Mouse (Mus musculus) kidney, postnatal 0 days (tissue): Measurements from ENCODE around the gene Gpx1. TPM values are rescaled to one million over a fixed set of nuclear protein-coding genes. Genes with fewer than 3 reads are reported as not detected.

Experiments
- ATAC-seq: fragments of 200-750 bp; cut with Nextera tagmentation; replicated peaks from 2 replicates; pipeline ENCODE4 v1.8.0; 2017; ENCODE audit warnings: low read depth, moderate number of reproducible peaks, moderate TSS enrichment, moderate library complexity; ENCODE audit not compliant: low FRiP score
- DNase-seq: peaks from one replicate; pipeline ENCODE4 v3.0.0-alpha.2; 2016; ENCODE audit warnings: low spot score
- H3K27ac ChIP-seq: fragments of 300-500 bp; sonication (generic); 2 replicates; pipeline ENCODE4 v1.5.1; 2014; ENCODE audit warnings: mild to moderate bottlenecking
- H3K27me3 ChIP-seq: fragments of 300-500 bp; sonication (generic); 2 replicates; pipeline ENCODE4 v1.6.1; 2014; ENCODE audit warnings: low read length, mixed read lengths; ENCODE audit not compliant: insufficient read depth
- H3K36me3 ChIP-seq: fragments of 300-500 bp; sonication (generic); 2 replicates; pipeline ENCODE4 v1.6.1; 2014; ENCODE audit warnings: low read length, mixed read lengths; ENCODE audit not compliant: insufficient read depth
- H3K4me1 ChIP-seq: fragments of 300-500 bp; sonication (generic); replicated peaks from 2 replicates; pipeline ENCODE4 v1.6.1; 2014; ENCODE audit warnings: antibody characterized with exemption, low read length, mixed read lengths; ENCODE audit not compliant: insufficient read depth
- H3K4me2 ChIP-seq: fragments of 300-500 bp; sonication (generic); 2 replicates; pipeline ENCODE4 v1.6.1; 2014; ENCODE audit warnings: mild to moderate bottlenecking, low read length, moderate library complexity, mixed read lengths
- H3K4me3 ChIP-seq: fragments of 300-500 bp; sonication (generic); replicated peaks from 2 replicates; pipeline ENCODE4 v1.5.1; 2014; ENCODE audit warnings: low read depth, low read length
- H3K9ac ChIP-seq: fragments of 300-500 bp; sonication (generic); 2 replicates; pipeline ENCODE4 v1.6.1; 2014; ENCODE audit warnings: low read depth, low read length
- H3K9me3 ChIP-seq: fragments of 300-500 bp; sonication (generic); replicated peaks from 2 replicates; pipeline ENCODE4 v1.6.1; 2016; ENCODE audit warnings: low read length, inconsistent platforms, mixed read lengths
- CTCF ChIP-seq: IDR thresholded peaks from 2 replicates; pipeline ENCODE4 v1.5.1; 2016; ENCODE audit warnings: antibody characterized with exemption, low read depth, mild to moderate bottlenecking, moderate library complexity
- WGBS: fragments of 180-500 bp; shearing (Covaris S2); extraction: QIAGEN DNeasy Blood & Tissue Kit; methylation state at CpG from one replicate; pipeline ENCODE4 v1.1.7; 2014; 5-methylcytosine and 5-hydroxymethylcytosine counted together
- polyA plus RNA-seq: library from polyadenylated mRNA; unstranded; fragments of >200 nt; fragmentation: Nextera tagmentation; extraction: Ambion mirVana; gene quantifications from 2 replicates; pipeline ENCODE4 v1.2.1, GENCODE M21; 2015

The Gpx1 gene
- polyA plus RNA-seq, 1 experiment from 2014 or later: 1,215 TPM

- 78% methylated on average over 3 of the region's 3 CpGs for WGBS
- DNase-seq: no peak
- Histone ChIP-seq H3K4me3 (no peak overlapping the region), H3K9me3 (no peaks in the 10 kb centered on the region), H3K36me3 (0 out of 2 replicates have a peak, but pooled peaks cover 7% of the 10 kb centered on the region), H3K27ac (no peak overlapping the region), H3K4me2 (no peak overlapping the region), H3K9ac (no peak overlapping the region), H3K4me1 (peaks cover 7% of the 10 kb centered on the region; the same call in 1 of the 2 replicates), H3K27me3 (no peaks in the 10 kb centered on the region)
- TF ChIP-seq CTCF: no peak
- no peak for ATAC-seq
Measured at GRCm38 (mm10) chr9:108301853-108302252, 36.9 kb upstream of the Gpx1 start.

- Histone ChIP-seq H3K4me3 (0 out of 2 replicates have a peak overlapping the region, but pooled peaks have one; percentile 73), H3K36me3 (0 out of 2 replicates have a peak, but pooled peaks cover 7% of the 10 kb centered on the region), H3K27ac (0 out of 2 replicates have a peak overlapping the region, but pooled peaks have one; percentile 88), H3K9ac (no peak overlapping the region), H3K4me2 (peak overlapping the region; percentile 91), H3K27me3 (no peaks in the 10 kb centered on the region), H3K4me1 (peaks cover 18% of the 10 kb centered on the region), H3K9me3 (no peaks in the 10 kb centered on the region)
- ATAC-seq (no peak), DNase-seq (no peak)
- TF ChIP-seq CTCF: no peak
- WGBS: 84% methylated on average over 4 of the region's 4 CpGs
Measured at GRCm38 (mm10) chr9:108304716-108305115, 34.0 kb upstream of the Gpx1 start.

- ATAC-seq: no peak
Measured at GRCm38 (mm10) chr9:108305170-108305569, 33.5 kb upstream of the Gpx1 start.

GRCm38 (mm10) chr9:108305629-108306520 is 32.8 kb upstream of the Gpx1 start, which contains the start of the genes Rhoa and Tcta:
Rhoa (plus strand) TSS chr9:108306129.
Tcta (minus strand) TSS chr9:108306160.
- Histone ChIP-seq H3K4me1 (peaks cover 18% of the 10 kb centered on the region), H3K9ac (peak within 1 kb of the TSS; percentile 97), H3K27me3 (no peaks in the 10 kb centered on the region), H3K36me3 (0 out of 2 replicates have a peak, but pooled peaks cover 7% of the 10 kb centered on the region), H3K4me3 (peak within 1 kb of the TSS; percentile 79), H3K4me2 (peak within 1 kb of the TSS; percentile 91), H3K27ac (peak within 1 kb of the TSS; percentile 98), H3K9me3 (no peaks in the 10 kb centered on the region)
- WGBS: under 1% methylated on average over 81 of the region's 81 CpGs
- ATAC-seq: peak; percentile 96
- no peak for TF ChIP-seq CTCF
- peak; percentile 100 for DNase-seq

More at GRCm38 (mm10) chr9:108305170-108305569, 33.5 kb upstream of the Gpx1 start:
- Histone ChIP-seq H3K9me3 (no peaks in the 10 kb centered on the region), H3K27me3 (no peaks in the 10 kb centered on the region), H3K4me1 (peaks cover 18% of the 10 kb centered on the region), H3K4me2 (peak overlapping the region; percentile 91), H3K36me3 (0 out of 2 replicates have a peak, but pooled peaks cover 7% of the 10 kb centered on the region), H3K27ac (peak overlapping the region; percentile 88), H3K4me3 (peak overlapping the region; percentile 73), H3K9ac (peak overlapping the region; percentile 82)
- 9% methylated on average over 1 of the region's 1 CpGs for WGBS
- no peak for TF ChIP-seq CTCF
- DNase-seq: no peak

GRCm38 (mm10) chr9:108306571-108306980 is 32.1 kb upstream of the Gpx1 start:
- Histone ChIP-seq H3K27ac (peak overlapping the region; percentile 98), H3K36me3 (0 out of 2 replicates have a peak, but pooled peaks cover 7% of the 10 kb centered on the region), H3K4me3 (peak overlapping the region; percentile 79), H3K27me3 (no peaks in the 10 kb centered on the region), H3K4me2 (peak overlapping the region; percentile 82), H3K4me1 (peaks cover 18% of the 10 kb centered on the region), H3K9ac (peak overlapping the region; percentile 97), H3K9me3 (no peaks in the 10 kb centered on the region)
- DNase-seq (peak; percentile 92), ATAC-seq (peak; percentile 83)
- no peak for TF ChIP-seq CTCF
- WGBS: 1% methylated on average over 49 of the region's 51 CpGs

GRCm38 (mm10) chr9:108307021-108307807 is 31.5 kb upstream of the Gpx1 start:
- DNase-seq (peak; percentile 11), ATAC-seq (no peak)
- WGBS: 3% methylated on average over 12 of the region's 12 CpGs
- peak overlapping the region; percentile 98 for H3K27ac ChIP-seq
- H3K9me3 ChIP-seq: no peaks in the 10 kb centered on the region
- no peaks in the 10 kb centered on the region for H3K27me3 ChIP-seq
- TF ChIP-seq CTCF: no peak
- peak overlapping the region; percentile 79 for H3K4me3 ChIP-seq
- H3K9ac ChIP-seq: peak overlapping the region; percentile 97
- H3K36me3 ChIP-seq: 0 out of 2 replicates have a peak, but pooled peaks cover 7% of the 10 kb centered on the region
- H3K4me2 ChIP-seq: peak overlapping the region; percentile 82
- peaks cover 18% of the 10 kb centered on the region for H3K4me1 ChIP-seq
